ENCODE assay signal across 8 mouse cellular contexts in genomic region chr10:36506727-36507555, GRCm38 (mm10). TPM values are rescaled to one million over a fixed set of nuclear protein-coding genes. Genes with fewer than 3 reads are reported as not detected.
DNase-seq lines count a peak whose midpoint lies in the region; ATAC-seq and TF ChIP-seq lines count a peak whose summit lies in the region.

Gene Hs3st5, plus strand, starts transcription at chr10:36506814.

- peak within 1 kb of the TSS; percentile 61 for H3K4me3 ChIP-seq in intestine, embryonic 14.5 days (ENCODE audit: low read depth, low read length)
- H3K4me3 ChIP-seq in limb, embryonic 12.5 days (replicated peaks): peak within 1 kb of the TSS; percentile 63
- peak within 1 kb of the TSS; percentile 84 for H3K4me3 ChIP-seq in midbrain, postnatal 0 days (ENCODE audit: low read depth, low read length)

- peak within 1 kb of the TSS; percentile 99 for H3K4me2 ChIP-seq in intestine, embryonic 14.5 days (ENCODE audit: low read length)
- H3K4me2 ChIP-seq in limb, embryonic 12.5 days: peak within 1 kb of the TSS; percentile 99
- H3K4me2 ChIP-seq in midbrain, postnatal 0 days (ENCODE audit: low read depth, low read length, poor library complexity, severe bottlenecking): peak within 1 kb of the TSS; percentile 85

- H3K36me3 ChIP-seq in intestine, embryonic 14.5 days (ENCODE audit: control insufficient read depth, insufficient read depth, low read length): no peaks in the 10 kb centered on the region
- no peaks in the 10 kb centered on the region for H3K36me3 ChIP-seq in limb, embryonic 12.5 days
- no peaks in the 10 kb centered on the region for H3K36me3 ChIP-seq in midbrain, postnatal 0 days (ENCODE audit: insufficient read depth, low read length)

- DNase-seq in heart, adult 11 months: peak; percentile 79
- DNase-seq in heart, postnatal 25 days (ENCODE audit: low spot score): no peak
- DNase-seq in cerebellum, postnatal 14 days: peak; percentile 79 to 83
- peak; percentile 53 to 64 for DNase-seq in frontal cortex, postnatal 14 days (ENCODE audit: low spot score in 2 of 2)
- peak; percentile 73 for DNase-seq in intestine, embryonic 14.5 days (ENCODE audit: low spot score)
- DNase-seq in midbrain, postnatal 0 days (ENCODE audit: low spot score): peak; percentile 83
- peak; percentile 61 for DNase-seq in testis, postnatal 10 days (ENCODE audit: low spot score)

- H3K27me3 ChIP-seq in intestine, embryonic 14.5 days (replicated peaks; ENCODE audit: control insufficient read depth, insufficient read depth, low read length): peaks cover 44% of the 10 kb centered on the region
- H3K27me3 ChIP-seq in limb, embryonic 12.5 days: peaks cover 48% of the 10 kb centered on the region
- H3K27me3 ChIP-seq in midbrain, postnatal 0 days (ENCODE audit: insufficient read depth, low read length): no peaks in the 10 kb centered on the region

- TF ChIP-seq CTCF in midbrain, postnatal 0 days (IDR thresholded peaks at IDR 0.05): peak; percentile 54

- peaks cover 6% of the 10 kb centered on the region; the same call in 1 of the 2 replicates for H3K4me1 ChIP-seq in intestine, embryonic 14.5 days (replicated peaks; ENCODE audit: control insufficient read depth, insufficient read depth, low read length)
- 0 out of 2 replicates have a peak, but pooled peaks cover 5% of the 10 kb centered on the region for H3K4me1 ChIP-seq in limb, embryonic 12.5 days (replicated peaks)
- no peaks in the 10 kb centered on the region for H3K4me1 ChIP-seq in midbrain, postnatal 0 days (ENCODE audit: insufficient read depth, low read length)

- H3K9ac ChIP-seq in intestine, embryonic 14.5 days (ENCODE audit: low read length): peak within 1 kb of the TSS; percentile 30; the same call in 1 of the 2 replicates
- peak within 1 kb of the TSS; percentile 57 for H3K9ac ChIP-seq in limb, embryonic 12.5 days (replicated peaks)
- H3K9ac ChIP-seq in midbrain, postnatal 0 days (replicated peaks; ENCODE audit: low read length, poor library complexity, severe bottlenecking): peak within 1 kb of the TSS; percentile 75

- under 1% methylated on average over 66 of the region's 71 CpGs for WGBS in intestine, embryonic 14.5 days
- WGBS in limb, embryonic 12.5 days: under 1% methylated on average over 67 of the region's 71 CpGs
- WGBS in midbrain, postnatal 0 days: under 1% methylated on average over 66 of the region's 71 CpGs

- no peak within 1 kb of the TSS for H3K27ac ChIP-seq in intestine, embryonic 14.5 days (ENCODE audit: low read depth)
- no peak within 1 kb of the TSS for H3K27ac ChIP-seq in limb, embryonic 12.5 days
- peak within 1 kb of the TSS; percentile 74 for H3K27ac ChIP-seq in midbrain, postnatal 0 days (ENCODE audit: low read depth, low read length)

- no peaks in the 10 kb centered on the region for H3K9me3 ChIP-seq in intestine, embryonic 14.5 days (ENCODE audit: control insufficient read depth, low read length)
- H3K9me3 ChIP-seq in limb, embryonic 12.5 days: no peaks in the 10 kb centered on the region
- H3K9me3 ChIP-seq in midbrain, postnatal 0 days (ENCODE audit: low read length): no peaks in the 10 kb centered on the region

- intact Hi-C loops in heart, postnatal 25 days (cut with DNase I): no loop called here

- ATAC-seq in intestine, embryonic 14.5 days (replicated peaks; ENCODE audit: low FRiP score, low TSS enrichment, low read depth): peak; percentile 89
- peak; percentile 75 for ATAC-seq in limb, embryonic 12.5 days (ENCODE audit: insufficient number of reproducible peaks, insufficient read depth, low FRiP score, low TSS enrichment, low read depth)
- ATAC-seq in midbrain, postnatal 0 days (ENCODE audit: low FRiP score): peak; percentile 87

RNA-seq across cellular contexts. Expression of gene Hs3st5, which starts in this region (rescaled TPM):
- 1 to 10 TPM; 1.8 to 1.9 TPM for total RNA-seq in heart, postnatal 25 days (2021)
- 0.76 and 0.83 TPM in 2 replicates for polyA plus RNA-seq in intestine, embryonic 14.5 days (2014; fragmentation: Nextera tagmentation; extraction: Ambion mirVana)
- polyA plus RNA-seq in limb, embryonic 12.5 days (2016; fragmentation: Nextera tagmentation; extraction: Ambion mirVana): 0.91 and 1.4 TPM in 2 replicates
- 38.6 and 46.7 TPM in 2 replicates for total RNA-seq in midbrain, postnatal 0 days (2014; rRNA removed)
- 23.5 and 24.6 TPM in 2 replicates for polyA plus RNA-seq in midbrain, postnatal 0 days (2015; fragmentation: Nextera tagmentation; extraction: Ambion mirVana)

Comparison
In these comparisons a context has a peak if more than half of its experiments do, and no peak if none do; other contexts are left out.
1. RNA of gene Hs3st5 (total RNA-seq): 38.6 to 46.7 TPM in midbrain, postnatal 0 days; 1.8 to 1.9 TPM in heart, postnatal 25 days; every median in the first group is over 10 times any median in the second.
2. RNA of gene Hs3st5 (polyA plus RNA-seq): 23.5 to 24.6 TPM in midbrain, postnatal 0 days; 0.91 to 1.4 TPM in limb, embryonic 12.5 days and 0.76 to 0.83 TPM in intestine, embryonic 14.5 days; every median in the first group is over 10 times any median in the second.
3. Peak in DNase-seq, ATAC-seq, H3K4me3 ChIP-seq, H3K9ac ChIP-seq and H3K4me2 ChIP-seq in intestine, embryonic 14.5 days; RNA of the gene not detected or under 1 TPM.
4. Peak in every context shown above with its lines, with median percentiles within 50 percentile points of each other: ATAC-seq, H3K4me2 ChIP-seq, H3K4me3 ChIP-seq and H3K9ac ChIP-seq.